Mouse (Mus musculus) gastrocnemius, postnatal 36 days (tissue): ENCODE data around the gene C130079G13Rik. TPM values are rescaled to one million over a fixed set of nuclear protein-coding genes. Genes with fewer than 3 reads are reported as not detected.
"Not testable (repeated sequence)": the region's sequence is repeated elsewhere in the genome, so short reads cannot be mapped to it uniquely, and the experiment has no call there.

Experiments used
- DNase-seq, 2 experiments: peaks; one replicate each; pipeline ENCODE4 v3.0.0; 2022
- intact Hi-C: fragments of 180-260 bp; cut with DNase I; formaldehyde crosslinking; loops from one replicate; pipeline ENCODE4 v1.15.1; 2025
- long read RNA-seq, 2 experiments: library from polyadenylated mRNA; stranded (forward); transcript quantifications; one replicate each; pipeline ENCODE4 v2.0.0; 2021
- total RNA-seq, 2 experiments: library from RNA; stranded (reverse); gene quantifications; 2 replicates each; pipeline ENCODE4 v1.2.3; 2021

The C130079G13Rik gene
- not detected for total RNA-seq
- long read RNA-seq, experiment 1, result 0 reads
- long read RNA-seq, experiment 2, result 0 reads

DNA sequence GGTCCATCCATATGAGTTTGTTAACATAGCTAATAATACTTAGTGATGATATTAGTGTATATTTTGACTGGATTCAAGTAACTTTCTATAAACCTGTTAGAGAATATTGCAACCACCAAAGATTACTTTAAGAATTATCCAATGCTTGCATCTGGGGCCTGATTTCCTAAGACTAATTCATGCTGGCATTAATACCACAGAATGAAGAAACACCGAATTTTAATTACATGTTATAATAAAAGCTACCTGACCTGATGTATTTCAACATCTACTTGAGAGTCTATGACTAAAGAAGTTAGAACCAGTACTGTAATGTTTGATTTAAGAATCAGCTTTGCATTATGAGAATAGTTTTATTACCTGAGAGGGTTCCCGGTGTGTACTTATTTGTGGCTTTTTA, at the start of gene C130079G13Rik:
TSS of gene C130079G13Rik (plus strand) at position 301 of the 400 bp plus-strand sequence.
- no peak for DNase-seq
- intact Hi-C loops, result no loop called here

DNA sequence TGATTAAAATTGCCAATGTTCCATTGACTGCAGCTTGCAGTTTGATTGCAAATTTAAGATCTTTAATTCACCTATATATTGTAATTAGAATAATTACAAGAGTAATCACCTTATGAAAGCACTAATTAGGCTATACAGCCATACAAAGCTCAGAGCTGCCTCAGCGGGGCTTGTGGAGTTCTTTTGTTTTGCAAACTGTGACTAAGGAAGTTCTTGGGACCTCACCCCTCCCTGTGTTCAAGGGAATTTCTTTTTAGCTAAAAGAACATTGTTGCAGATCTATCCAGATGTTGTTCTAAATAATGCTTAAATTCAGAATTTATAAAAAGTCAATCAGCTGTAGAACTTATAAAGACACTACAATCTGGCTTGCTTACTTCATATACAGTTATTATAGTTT, 47.4 kb upstream of the C130079G13Rik start:
- intact Hi-C loops, DNase-seq: not testable (repeated sequence)

- intact Hi-C loops, DNase-seq: not testable (repeated sequence)
These were observed 45.0 kb upstream of the C130079G13Rik start for GRCm38 (mm10) chr3:59879801-59880554.

DNA sequence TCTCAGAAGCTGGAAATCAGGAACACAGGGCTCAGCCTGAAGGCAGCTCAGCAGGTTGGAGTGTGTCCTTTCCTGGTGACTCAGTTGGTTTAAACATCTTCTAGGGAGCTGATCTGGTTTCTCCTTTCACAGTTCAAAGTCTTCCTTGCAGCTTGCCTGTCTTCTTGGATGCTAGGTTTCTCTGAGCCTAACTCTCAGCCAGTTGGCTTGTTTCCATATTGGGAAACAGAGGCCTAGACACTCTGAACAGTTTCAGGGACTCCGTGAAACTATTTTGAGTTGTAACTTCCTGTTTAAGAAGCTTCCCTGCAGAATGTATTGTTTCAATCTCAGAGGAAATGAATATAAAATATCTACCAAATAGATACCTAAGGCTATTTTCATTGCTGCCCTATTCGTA, 31.7 kb upstream of the C130079G13Rik start:
- DNase-seq, result no peak
- intact Hi-C loops, result no loop called here

- no peak for DNase-seq
- intact Hi-C loops, result no loop called here
These were observed 9.6 kb downstream of the C130079G13Rik start for GRCm38 (mm10) chr3:59934621-59935020.

- no peak for DNase-seq
- intact Hi-C loops, result no loop called here
These were observed 22.4 kb downstream of the C130079G13Rik start for GRCm38 (mm10) chr3:59947294-59947950.

DNA sequence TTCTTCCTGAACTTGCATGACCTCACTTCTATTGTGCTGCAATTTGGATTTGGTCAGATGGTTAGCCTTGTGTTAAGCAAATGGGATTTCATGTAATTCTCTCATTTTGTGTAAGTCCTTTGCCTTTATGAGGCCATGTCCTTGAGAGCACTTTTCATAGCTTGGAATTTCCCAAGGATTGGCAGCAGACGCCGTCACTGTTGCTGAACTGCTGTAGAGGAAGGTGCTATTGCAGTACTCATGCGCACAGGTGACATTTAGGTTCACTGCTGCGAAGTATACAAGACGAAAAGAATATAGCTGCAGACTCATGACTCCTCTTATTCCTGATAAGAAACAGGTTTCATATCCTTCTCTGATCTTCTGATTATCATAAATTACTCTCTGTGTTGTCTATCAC, 45.9 kb downstream of the C130079G13Rik start:
- intact Hi-C loops, result no loop called here
- DNase-seq, result no peak

DNA sequence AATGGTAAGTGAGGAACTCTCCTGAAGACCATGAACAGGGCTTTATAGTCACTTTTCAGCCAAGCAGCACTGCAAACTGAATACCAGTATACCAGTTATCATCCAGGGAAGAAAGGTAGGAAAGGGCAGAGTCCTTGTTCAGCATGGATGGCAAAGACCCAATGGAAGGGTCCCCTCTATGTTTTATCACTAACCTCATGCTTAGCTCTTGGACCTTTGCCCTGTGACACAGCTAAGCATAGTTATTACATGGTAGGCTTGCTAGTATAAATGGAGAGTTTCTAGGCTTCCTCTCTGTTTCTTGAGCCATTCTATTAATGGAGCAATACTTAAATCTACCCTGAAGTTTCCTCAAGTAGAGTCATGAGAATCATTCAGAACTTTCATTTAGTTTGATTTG, 49.6 kb downstream of the C130079G13Rik start:
- DNase-seq, result no peak
- intact Hi-C loops, result no loop called here

Other genes with a start within 250 kb of the C130079G13Rik start
- not detected for gene Gm5538, start 195.4 kb upstream of the C130079G13Rik start, total RNA-seq
- not detected for gene Gm8298, start 64.2 kb upstream of the C130079G13Rik start, total RNA-seq
- gene Aadacl2, start 81.5 kb downstream of the C130079G13Rik start, total RNA-seq, result not detected
- gene Aadac, start 100.5 kb downstream of the C130079G13Rik start, total RNA-seq, result not detected
- not detected for gene Sucnr1, start 156.7 kb downstream of the C130079G13Rik start, total RNA-seq